Mouse (Mus musculus) heart, embryonic 14.5 days (tissue): ENCODE results near the gene Slc39a11. TPM values are rescaled to one million over a fixed set of nuclear protein-coding genes. Genes with fewer than 3 reads are reported as not detected.

Experiments used
- ATAC-seq: fragments of 200-750 bp; cut with Nextera tagmentation; 2 replicates; pipeline ENCODE4 v1.8.0; 2017; ENCODE audit warnings: low read depth, moderate TSS enrichment; ENCODE audit not compliant: insufficient number of reproducible peaks, insufficient read depth, low FRiP score
- H3K27ac ChIP-seq, 2 experiments: fragments of 200-500 bp in 1 of 2; fragments of 300-500 bp in 1 of 2; sonication (generic) in 1 of 2; replicated peaks in 1 of 2; 2 replicates each; pipeline ENCODE4 v1.5.1; 2012 to 2014; ENCODE audit warnings: low read depth in 2 of 2, low read length in 2 of 2, control low read depth in 1 of 2, mild to moderate bottlenecking in 1 of 2, mixed read lengths in 1 of 2; ENCODE audit not compliant: control insufficient read depth in 1 of 2, insufficient read depth in 1 of 2
- H3K27me3 ChIP-seq: fragments of 300-500 bp; sonication (generic); 2 replicates; pipeline ENCODE4 v1.6.1; 2014; ENCODE audit warnings: mild to moderate bottlenecking, low read length, control low read depth; ENCODE audit not compliant: control insufficient read depth, insufficient read depth
- H3K36me3 ChIP-seq: fragments of 300-500 bp; sonication (generic); 2 replicates; pipeline ENCODE4 v1.6.1; 2014; ENCODE audit warnings: mild to moderate bottlenecking, control low read depth, low read length, mixed read lengths; ENCODE audit not compliant: control insufficient read depth, insufficient read depth
- H3K4me1 ChIP-seq, 2 experiments: fragments of 200-500 bp in 1 of 2; fragments of 300-500 bp in 1 of 2; sonication (generic) in 1 of 2; 2 replicates each; pipeline ENCODE4 v1.6.1; 2012 to 2014; ENCODE audit warnings: low read length in 2 of 2, control low read depth in 1 of 2, mixed read lengths in 1 of 2; ENCODE audit not compliant: control insufficient read depth in 2 of 2, insufficient read depth in 2 of 2
- H3K4me2 ChIP-seq: fragments of 300-500 bp; sonication (generic); 2 replicates; pipeline ENCODE4 v1.6.1; 2014; ENCODE audit warnings: mild to moderate bottlenecking, low read length
- H3K4me3 ChIP-seq, 2 experiments: fragments of 200-500 bp in 1 of 2; fragments of 300-500 bp in 1 of 2; sonication (generic) in 1 of 2; 2 replicates each; pipeline ENCODE4 v1.5.1; 2012 to 2014; ENCODE audit warnings: low read length in 2 of 2, mild to moderate bottlenecking in 2 of 2, control low read depth in 1 of 2, low read depth in 1 of 2, moderate library complexity in 1 of 2; ENCODE audit not compliant: control insufficient read depth in 1 of 2, insufficient read depth in 1 of 2
- H3K9ac ChIP-seq: fragments of 300-500 bp; sonication (generic); 2 replicates; pipeline ENCODE4 v1.6.1; 2014; ENCODE audit warnings: mild to moderate bottlenecking, low read length
- H3K9me3 ChIP-seq: fragments of 300-500 bp; sonication (generic); 2 replicates; pipeline ENCODE4 v1.6.1; 2016; ENCODE audit warnings: low read length, control low read depth; ENCODE audit not compliant: control insufficient read depth
- WGBS: fragments of 180-500 bp; shearing (Covaris S2); extraction: QIAGEN DNeasy Blood & Tissue Kit; methylation state at CpG from one replicate; pipeline ENCODE4 v1.1.7; 2014; 5-methylcytosine and 5-hydroxymethylcytosine counted together
- polyA plus RNA-seq: library from polyadenylated mRNA; unstranded; fragments of >200 nt; fragmentation: Nextera tagmentation; extraction: Ambion mirVana; gene quantifications from 2 replicates; pipeline ENCODE4 v1.2.1, GENCODE M21; 2014

The Slc39a11 gene
- polyA plus RNA-seq, 1 experiment from 2014 or later: 13.6 TPM

DNA sequence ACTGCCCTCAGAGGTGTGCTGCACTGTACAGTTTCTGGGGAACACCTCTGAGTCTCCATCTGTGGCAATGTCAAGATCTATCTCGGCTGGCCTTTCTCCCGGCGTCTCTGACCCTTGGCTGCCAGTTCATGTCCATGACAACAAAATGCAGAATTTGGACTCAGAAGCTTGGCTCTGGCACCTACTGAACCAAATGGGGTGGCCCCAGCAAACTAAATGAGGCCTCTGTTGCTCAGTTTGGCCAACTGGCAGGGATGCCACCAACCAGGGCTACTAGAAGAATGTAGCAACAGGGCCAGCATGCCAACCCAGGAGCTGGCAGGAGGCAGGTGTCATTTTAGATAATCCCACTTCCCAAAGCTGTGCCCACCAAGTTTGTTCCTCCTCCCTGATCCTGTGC is 121.5 kb downstream of the Slc39a11 start:
- ATAC-seq: no peak
- H3K36me3 ChIP-seq: no peaks in the 10 kb centered on the region
- WGBS: 89% methylated on average over 3 of the region's 3 CpGs
- no peak overlapping the region for H3K9ac ChIP-seq
- H3K4me2 ChIP-seq: no peak overlapping the region
- no peak overlapping the region for H3K4me3 ChIP-seq
- no peaks in the 10 kb centered on the region for H3K27me3 ChIP-seq
- no peak overlapping the region for H3K27ac ChIP-seq
- H3K4me1 ChIP-seq: no peaks in the 10 kb centered on the region
- H3K9me3 ChIP-seq: no peaks in the 10 kb centered on the region

DNA sequence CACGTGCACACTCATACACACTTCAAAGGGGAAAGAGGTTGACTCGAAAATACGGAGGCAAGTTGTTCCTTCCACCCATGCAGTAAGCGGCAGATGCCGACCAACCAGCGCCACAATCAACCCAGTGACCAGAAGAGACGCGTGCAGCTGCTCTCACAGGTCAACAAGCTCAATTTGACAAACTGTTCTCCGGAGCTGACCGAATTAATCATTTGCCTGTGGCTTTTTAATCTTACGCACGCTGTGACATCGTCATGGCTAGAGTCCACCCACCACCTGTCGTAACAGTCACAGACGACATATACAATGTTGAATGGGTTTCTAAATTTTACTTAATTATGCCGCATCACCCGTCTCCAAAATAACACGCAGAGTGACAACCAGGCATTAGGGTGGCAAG is 124.1 kb downstream of the Slc39a11 start:
- 89% methylated on average over 18 of the region's 18 CpGs for WGBS
- no peaks in the 10 kb centered on the region for H3K9me3 ChIP-seq
- H3K27ac ChIP-seq: no peak overlapping the region
- H3K4me1 ChIP-seq: no peaks in the 10 kb centered on the region
- H3K36me3 ChIP-seq: no peaks in the 10 kb centered on the region
- H3K27me3 ChIP-seq: no peaks in the 10 kb centered on the region
- no peak overlapping the region for H3K9ac ChIP-seq
- H3K4me2 ChIP-seq: no peak overlapping the region
- H3K4me3 ChIP-seq: no peak overlapping the region
- ATAC-seq: no peak

DNA sequence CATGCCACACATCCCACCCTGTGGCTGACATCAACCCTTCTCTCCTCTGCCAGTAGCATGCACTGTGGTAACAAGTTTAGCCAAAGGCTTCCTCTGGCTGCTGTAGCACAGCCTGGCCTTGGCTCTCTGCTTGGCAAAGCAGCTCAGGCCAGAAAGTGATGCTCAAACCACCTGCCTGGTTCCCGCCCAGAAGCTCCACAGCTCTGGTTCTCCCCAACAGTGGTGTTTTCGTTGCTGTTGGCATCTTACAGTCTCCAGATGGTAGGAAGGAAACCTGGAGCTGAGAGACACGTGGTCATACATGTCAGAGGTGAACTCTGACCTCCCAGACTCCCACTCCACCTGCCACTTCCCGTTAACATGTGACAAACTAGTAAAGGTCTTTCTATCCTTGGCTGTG is 127.2 kb downstream of the Slc39a11 start:
- Histone ChIP-seq H3K4me1 (peaks cover 0 to 4% of the 10 kb centered on the region in 2 experiments; a peak in 1 of 4 replicates), H3K27ac (no peak overlapping the region), H3K4me3 (no peak overlapping the region), H3K36me3 (no peaks in the 10 kb centered on the region), H3K9me3 (no peaks in the 10 kb centered on the region), H3K9ac (no peak overlapping the region), H3K27me3 (no peaks in the 10 kb centered on the region), H3K4me2 (no peak overlapping the region)
- ATAC-seq: no peak
- 83% methylated on average over 4 of the region's 4 CpGs for WGBS

- WGBS: 82% methylated on average over 20 of the region's 20 CpGs
- ATAC-seq: no peak
These were observed 128.2 kb downstream of the Slc39a11 start for GRCm38 (mm10) chr11:113521469-113522190.

GRCm38 (mm10) chr11:113520851-113521461 is 128.9 kb downstream of the Slc39a11 start:
- Histone ChIP-seq H3K9ac (no peak overlapping the region), H3K4me1 (peaks cover 0 to 4% of the 10 kb centered on the region in 2 experiments; a peak in 1 of 4 replicates), H3K36me3 (no peaks in the 10 kb centered on the region), H3K9me3 (no peaks in the 10 kb centered on the region), H3K4me3 (no peak overlapping the region), H3K27me3 (no peaks in the 10 kb centered on the region), H3K4me2 (no peak overlapping the region), H3K27ac (no peak overlapping the region)
- WGBS: 87% methylated on average over 17 of the region's 17 CpGs
- no peak for ATAC-seq

More at GRCm38 (mm10) chr11:113521469-113522190, 128.2 kb downstream of the Slc39a11 start:
- H3K4me1 ChIP-seq: peaks cover 0 to 4% of the 10 kb centered on the region in 2 experiments; a peak in 1 of 4 replicates
- no peaks in the 10 kb centered on the region for H3K27me3 ChIP-seq
- no peaks in the 10 kb centered on the region for H3K36me3 ChIP-seq
- H3K4me2 ChIP-seq: no peak overlapping the region
- no peak overlapping the region for H3K27ac ChIP-seq
- H3K9ac ChIP-seq: no peak overlapping the region
- H3K4me3 ChIP-seq: no peak overlapping the region
- no peaks in the 10 kb centered on the region for H3K9me3 ChIP-seq

DNA sequence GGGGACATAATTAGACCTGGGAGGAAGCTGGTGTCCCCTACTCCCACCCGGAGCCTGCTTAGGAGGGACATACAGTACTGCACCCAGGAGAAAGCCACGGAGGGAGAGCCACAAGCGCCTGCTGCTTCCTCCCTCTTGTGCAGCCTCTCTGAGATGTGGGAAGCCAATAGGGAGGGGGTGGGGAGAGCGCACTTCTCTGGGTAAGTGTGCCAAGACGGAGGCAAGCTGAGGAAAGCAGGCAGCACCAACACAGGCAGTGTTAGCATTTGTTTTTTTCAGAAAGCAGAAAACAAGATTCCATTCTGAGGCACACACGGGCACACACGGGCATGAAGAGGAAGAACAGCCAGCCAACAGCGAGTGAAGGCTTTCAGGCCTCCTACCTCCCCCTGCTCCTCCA is 129.5 kb downstream of the Slc39a11 start:
- H3K27me3 ChIP-seq: no peaks in the 10 kb centered on the region
- no peak overlapping the region for H3K27ac ChIP-seq
- H3K36me3 ChIP-seq: no peaks in the 10 kb centered on the region
- WGBS: 64% methylated on average over 8 of the region's 8 CpGs
- no peak overlapping the region for H3K4me2 ChIP-seq
- no peak overlapping the region for H3K4me3 ChIP-seq
- ATAC-seq: no peak
- H3K9me3 ChIP-seq: no peaks in the 10 kb centered on the region
- H3K9ac ChIP-seq: no peak overlapping the region
- H3K4me1 ChIP-seq: peaks cover 0 to 4% of the 10 kb centered on the region in 2 experiments; a peak in 1 of 4 replicates

DNA sequence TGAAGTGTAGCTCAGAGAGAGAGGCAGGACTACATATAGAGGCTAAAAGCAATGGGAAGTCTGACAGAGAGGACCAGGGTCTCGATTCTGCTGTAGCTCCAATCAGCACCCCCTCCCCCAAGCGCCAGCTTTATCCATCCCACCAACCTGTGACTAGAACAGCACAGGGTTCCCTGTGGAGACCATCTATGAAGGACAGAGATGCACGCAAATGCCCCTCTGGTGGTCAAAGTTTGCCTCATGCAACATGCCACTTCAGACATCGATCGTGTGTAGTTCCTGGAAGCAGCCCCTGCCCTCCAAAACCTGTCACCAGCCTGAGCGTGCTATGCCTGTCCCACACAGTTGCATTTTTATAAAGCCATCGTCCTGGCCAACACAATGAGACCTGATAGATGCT is 129.9 kb downstream of the Slc39a11 start:
- Histone ChIP-seq H3K36me3 (no peaks in the 10 kb centered on the region), H3K4me1 (peaks cover 0 to 4% of the 10 kb centered on the region in 2 experiments; a peak in 1 of 4 replicates), H3K4me3 (no peak overlapping the region), H3K9ac (no peak overlapping the region), H3K4me2 (no peak overlapping the region), H3K9me3 (no peaks in the 10 kb centered on the region), H3K27ac (no peak overlapping the region), H3K27me3 (no peaks in the 10 kb centered on the region)
- WGBS: 64% methylated on average over 7 of the region's 7 CpGs
- ATAC-seq: no peak
